Mouse (Mus musculus) heart, postnatal 10 days (tissue): ENCODE results near the gene Rbm3. TPM values are rescaled to one million over a fixed set of nuclear protein-coding genes. Genes with fewer than 3 reads are reported as not detected.

Source experiments
- DNase-seq, 2 experiments: peaks; one replicate each; pipeline ENCODE4 v3.0.0; 2021
- intact Hi-C: fragments of 180-260 bp; cut with DNase I; formaldehyde crosslinking; loops from one replicate; pipeline ENCODE4 v1.15.1; 2025
- total RNA-seq, 2 experiments: library from RNA; stranded (reverse); gene quantifications; 2 replicates each; pipeline ENCODE4 v1.2.3; 2021

The Rbm3 gene
- 100 to 1,000 TPM; 341 to 398 TPM for total RNA-seq

GRCm38 (mm10) chrX:8145153-8145991, at the start of gene Rbm3:
TSS of gene Rbm3 (minus strand) at chrX:8145880.
- peak; percentile 86 to 90 for DNase-seq
- intact Hi-C loops = no loop called here

GRCm38 (mm10) chrX:8193419-8193723, 47.7 kb upstream of the Rbm3 start, which contains the start of gene Ebp:
TSS of gene Ebp (minus strand) at chrX:8193512.
- intact Hi-C loops = loop anchor here (5.0 kb wide), 1 partner anchor 59 kb away; the partner anchor contains the start of gene Ftsj1
- no peak for DNase-seq

- peak; percentile 81 to 85 for DNase-seq
- intact Hi-C loops = loop anchor here (5.0 kb wide), 1 partner anchor 59 kb away; the partner anchor contains the start of gene Ftsj1
Observed at GRCm38 (mm10) chrX:8192640-8193418, 47.1 kb upstream of the Rbm3 start.

- intact Hi-C loops = loop anchor here (5.0 kb wide), 1 partner anchor 60 kb away; the partner anchor contains the start of gene Ftsj1
- DNase-seq = no peak
Observed at GRCm38 (mm10) chrX:8192126-8192639, 46.5 kb upstream of the Rbm3 start.

- intact Hi-C loops = no loop called here
- no peak for DNase-seq
Observed at GRCm38 (mm10) chrX:8182871-8183540, 37.3 kb upstream of the Rbm3 start.

GRCm38 (mm10) chrX:8179646-8180045, 34.0 kb upstream of the Rbm3 start:
- intact Hi-C loops = no loop called here

GRCm38 (mm10) chrX:8178871-8179270, 33.2 kb upstream of the Rbm3 start:
- intact Hi-C loops = no loop called here
- DNase-seq = no peak

More at GRCm38 (mm10) chrX:8179646-8180045, 34.0 kb upstream of the Rbm3 start:
- DNase-seq = no peak

- peak; percentile 87 to 89 for DNase-seq
- intact Hi-C loops = no loop called here
Observed at GRCm38 (mm10) chrX:8175504-8176385, 30.1 kb upstream of the Rbm3 start, which contains the start of gene Tbc1d25. TSS of gene Tbc1d25 (minus strand) at chrX:8176181.

GRCm38 (mm10) chrX:8175169-8175503, 29.5 kb upstream of the Rbm3 start:
- intact Hi-C loops = no loop called here
- DNase-seq = no peak

GRCm38 (mm10) chrX:8167716-8168647, 22.3 kb upstream of the Rbm3 start:
- intact Hi-C loops = no loop called here

GRCm38 (mm10) chrX:8164471-8164870, 18.8 kb upstream of the Rbm3 start:
- no peak for DNase-seq
- intact Hi-C loops = no loop called here

More at GRCm38 (mm10) chrX:8167716-8168647, 22.3 kb upstream of the Rbm3 start:
- no peak for DNase-seq

GRCm38 (mm10) chrX:8163076-8163475, 17.4 kb upstream of the Rbm3 start:
- no peak for DNase-seq
- intact Hi-C loops = no loop called here

GRCm38 (mm10) chrX:8143750-8144149, 1.9 kb downstream of the Rbm3 start:
- intact Hi-C loops = no loop called here
- no peak for DNase-seq

- no peak for DNase-seq
- intact Hi-C loops = no loop called here
Observed at GRCm38 (mm10) chrX:8142948-8143347, 2.7 kb downstream of the Rbm3 start.

- DNase-seq = no peak
- intact Hi-C loops = no loop called here
Observed at GRCm38 (mm10) chrX:8141058-8141457, 4.6 kb downstream of the Rbm3 start.

- intact Hi-C loops = no loop called here
- DNase-seq = no peak
Observed at GRCm38 (mm10) chrX:8140446-8140845, 5.2 kb downstream of the Rbm3 start.

GRCm38 (mm10) chrX:8139480-8139879, 6.2 kb downstream of the Rbm3 start:
- intact Hi-C loops = no loop called here

GRCm38 (mm10) chrX:8135886-8136285, 9.8 kb downstream of the Rbm3 start:
- DNase-seq = no peak
- intact Hi-C loops = no loop called here

More at GRCm38 (mm10) chrX:8139480-8139879, 6.2 kb downstream of the Rbm3 start:
- no peak for DNase-seq
